Mouse (Mus musculus) Patski (cell line): ENCODE data around the gene Mff. TPM values are rescaled to one million over a fixed set of nuclear protein-coding genes. Genes with fewer than 3 reads are reported as not detected.

Source experiments
- ATAC-seq: fragments of 100-300 bp; one replicate; pipeline ENCODE4 v1.8.0; 2021
- CTCF ChIA-PET: fragments of 350-600 bp; sonication (Branson Sonifier 250); formaldehyde crosslinking; loops from one replicate; lab custom pipeline; 2022; ENCODE audit warnings: inconsistent platforms; lab: Charles Lee
- POLR2A ChIA-PET: fragments of 350-600 bp; sonication (Branson Sonifier 250); formaldehyde crosslinking; loops from one replicate; lab custom pipeline; 2022; ENCODE audit warnings: antibody characterized with exemption, inconsistent platforms; lab: Charles Lee
- DNase-seq: peaks from one replicate; pipeline ENCODE4 v3.0.0-alpha.2; 2011; ENCODE audit warnings: low read depth, low spot score
- H3K27me3 ChIP-seq: fragments of 371-371 bp; one replicate; pipeline ENCODE4 v1.5.1; 2021
- CTCF ChIP-seq: fragments of 100-300 bp; IDR thresholded peaks from one replicate; pipeline ENCODE4 v1.5.1; 2021
- in situ Hi-C: fragments of 300-500 bp; cut with MboI; formaldehyde crosslinking; loops from 3 replicates; pipeline ENCODE4 v1.11.1; 2018; ENCODE audit warnings: low pct_unique_long_range_greater_than_20kb, mixed read lengths
- polyA plus RNA-seq: library from polyadenylated mRNA; unstranded; gene quantifications from one replicate; pipeline ENCODE4 v1.2.3, GENCODE M21; 2021

Gene Mff
- polyA plus RNA-seq, 1 experiment from 2014 or later = 219 TPM

DNA sequence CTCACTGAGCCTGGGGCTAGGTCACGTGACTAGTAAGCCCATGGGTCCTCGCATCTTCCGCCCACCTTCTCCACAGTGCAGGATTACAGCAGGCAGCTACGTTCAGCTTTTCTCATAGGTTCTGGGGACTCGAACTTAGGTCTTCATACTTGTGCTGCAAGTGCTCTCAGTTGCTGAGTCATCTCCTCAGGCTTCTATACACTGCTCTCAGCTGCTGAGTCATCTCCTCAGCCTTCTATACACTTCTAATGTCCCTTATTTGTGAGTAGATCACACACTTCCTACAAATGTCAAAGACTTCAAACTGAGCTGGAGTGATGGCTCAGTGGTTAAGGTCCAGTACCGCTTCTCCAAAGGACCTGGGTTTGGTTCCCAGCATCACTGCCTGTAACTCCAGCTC is 67.5 kb downstream of the Mff start:
- no peaks in the 10 kb centered on the region for H3K27me3 ChIP-seq
- TF ChIP-seq CTCF = no peak
- CTCF ChIA-PET = interaction anchor here (0.8 to 1.4 kb wide), 5 partner anchors 13 to 182 kb away, joined by 3 to 5 read pairs (median 3); no protein-coding TSS in a partner anchor
- in situ Hi-C loops = loop anchor here (5.0 to 25.0 kb wide), 3 partner anchors 53 to 795 kb away; no protein-coding TSS in a partner anchor
- POLR2A ChIA-PET = no interaction called here
- ATAC-seq (no peak), DNase-seq (no peak)

DNA sequence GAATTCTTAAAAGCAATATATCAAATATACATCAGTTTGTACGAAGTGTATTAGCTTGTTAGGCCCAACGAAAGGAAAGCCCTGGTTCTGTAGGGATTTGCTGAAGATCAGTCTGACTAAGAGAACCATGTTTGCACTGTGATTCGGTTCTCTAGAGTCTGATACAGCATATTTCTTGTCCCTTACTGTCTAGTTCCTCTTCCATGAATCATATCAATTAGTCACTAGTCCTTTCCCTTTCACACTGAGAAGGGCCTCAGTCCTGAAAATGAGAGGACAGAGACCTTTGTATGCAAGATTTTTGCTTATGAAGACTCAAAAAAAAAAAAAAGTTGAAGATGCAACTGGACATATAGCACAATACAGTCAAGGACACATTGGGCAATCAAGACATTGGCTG is 68.4 kb downstream of the Mff start:
- ATAC-seq (no peak), DNase-seq (no peak)
- in situ Hi-C loops = loop anchor here (5.0 to 25.0 kb wide), 3 partner anchors 52 to 794 kb away; no protein-coding TSS in a partner anchor
- ChIA-PET CTCF (interaction anchor here (0.8 to 2.3 kb wide), 9 partner anchors 10 to 194 kb away, joined by 3 to 12 read pairs (median 3); partner anchors contain the start of gene Agfg1), POLR2A (interaction anchor here (1.0 kb wide), 1 partner anchor 111 kb away, joined by 3 read pairs; no protein-coding TSS in a partner anchor)
- no peak for TF ChIP-seq CTCF
- H3K27me3 ChIP-seq = no peaks in the 10 kb centered on the region

DNA sequence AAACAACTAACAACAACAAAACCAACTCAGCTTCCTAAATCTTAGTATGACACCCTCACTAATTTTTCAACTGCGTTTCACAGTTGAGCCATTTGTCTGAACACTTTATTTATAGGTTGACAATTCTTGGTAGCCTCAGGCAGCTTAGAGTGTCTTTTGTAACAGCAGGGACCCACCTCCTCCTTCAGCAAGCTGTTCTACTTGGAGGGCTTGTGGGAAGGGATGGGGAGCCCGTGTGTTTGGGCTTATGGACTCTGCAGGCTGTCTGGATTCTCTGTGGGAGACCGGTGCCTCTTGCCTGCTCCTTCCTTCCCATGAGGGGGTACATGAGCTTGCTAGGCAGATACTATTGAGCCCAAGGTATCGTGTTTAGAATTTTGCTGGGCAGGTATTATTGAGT is 69.3 kb downstream of the Mff start:
- POLR2A ChIA-PET = interaction anchor here (0.6 to 1.0 kb wide), 4 partner anchors 27 to 188 kb away, joined by 3 to 7 read pairs (median 4); no protein-coding TSS in a partner anchor
- ATAC-seq (peak; percentile 27), DNase-seq (no peak)
- no peak for TF ChIP-seq CTCF
- CTCF ChIA-PET = interaction anchor here (0.8 to 2.3 kb wide), 9 partner anchors 9 to 1413 kb away, joined by 3 to 12 read pairs (median 3); partner anchors contain the start of gene Agfg1
- in situ Hi-C loops = loop anchor here (5.0 to 25.0 kb wide), 3 partner anchors 51 to 793 kb away; no protein-coding TSS in a partner anchor
- no peaks in the 10 kb centered on the region for H3K27me3 ChIP-seq

DNA sequence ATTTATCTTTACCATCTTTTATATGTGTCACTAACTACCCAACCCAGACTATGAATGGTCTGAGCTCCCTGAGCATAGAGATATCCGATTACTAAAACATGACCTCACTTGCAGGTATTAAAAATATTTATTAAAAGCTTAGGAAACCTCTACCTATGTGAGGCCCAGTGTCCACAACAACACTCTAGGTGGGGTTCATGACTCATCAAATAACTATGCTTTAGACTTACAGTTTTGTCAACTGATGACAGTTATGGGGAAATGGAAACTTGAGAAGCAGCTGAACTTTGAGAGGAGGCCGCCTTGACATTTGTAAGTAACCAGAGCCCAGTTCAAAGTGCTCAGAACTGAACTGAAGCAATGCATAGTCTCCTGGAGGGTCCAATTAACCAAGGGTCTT is 70.5 kb downstream of the Mff start:
- ChIA-PET POLR2A (interaction anchor here (1.2 to 1.5 kb wide), 2 partner anchors 10 to 36 kb away, joined by 3 read pairs; no protein-coding TSS in a partner anchor), CTCF (interaction anchor here (1.2 to 3.1 kb wide), 4 partner anchors 8 to 192 kb away, joined by 3 to 12 read pairs (median 9); no protein-coding TSS in a partner anchor)
- DNase-seq (no peak), ATAC-seq (peak; percentile 52)
- no peak for TF ChIP-seq CTCF
- in situ Hi-C loops = loop anchor here (10.0 to 25.0 kb wide), 2 partner anchors 50 to 792 kb away; no protein-coding TSS in a partner anchor
- no peaks in the 10 kb centered on the region for H3K27me3 ChIP-seq

DNA sequence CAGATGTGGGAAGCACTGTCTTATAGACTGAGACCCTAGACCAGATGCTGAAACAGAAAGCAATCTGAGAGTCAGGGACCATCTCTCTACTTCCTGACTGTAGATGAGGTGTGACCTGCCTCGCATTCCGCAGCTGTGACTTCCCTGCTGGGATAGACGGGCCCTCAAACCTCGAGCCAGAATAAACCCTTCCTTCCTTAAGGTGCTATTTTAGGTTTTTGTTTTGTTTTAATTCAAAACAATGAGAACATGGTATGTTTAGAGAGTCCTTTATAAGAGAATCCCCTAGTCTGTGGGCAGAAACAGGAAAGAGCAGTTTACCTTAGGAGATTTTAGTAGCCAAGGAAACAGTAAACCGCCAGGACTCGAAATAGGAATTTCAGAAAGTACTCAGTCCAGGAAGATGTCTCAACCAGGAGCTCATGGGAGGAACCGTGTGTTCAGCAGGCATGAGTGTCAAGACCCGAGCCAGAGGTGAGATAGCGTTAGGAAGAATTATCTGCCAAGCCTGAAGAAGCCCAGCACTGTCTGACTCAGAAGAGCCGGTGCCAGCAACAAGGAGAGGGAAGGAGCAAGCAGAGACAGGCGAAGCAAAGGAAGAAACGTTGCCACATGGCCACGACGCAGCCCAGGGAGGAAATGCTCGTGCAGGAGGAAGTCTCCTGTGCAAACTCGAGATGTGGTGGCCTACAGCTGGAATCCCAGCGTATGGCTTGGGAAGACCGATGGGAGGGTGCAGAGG is 71.2 kb downstream of the Mff start:
- in situ Hi-C loops = loop anchor here (10.0 to 25.0 kb wide), 2 partner anchors 49 to 791 kb away; no protein-coding TSS in a partner anchor
- no peak for ATAC-seq
- no peak for DNase-seq
- no peak for TF ChIP-seq CTCF
- no peaks in the 10 kb centered on the region for H3K27me3 ChIP-seq
- CTCF ChIA-PET = interaction anchor here (2.3 to 3.1 kb wide), 2 partner anchors 7 to 9 kb away, joined by 7 to 11 read pairs; no protein-coding TSS in a partner anchor
- POLR2A ChIA-PET = interaction anchor here (0.8 to 1.5 kb wide), 3 partner anchors 9 to 924 kb away, joined by 3 read pairs; no protein-coding TSS in a partner anchor

DNA sequence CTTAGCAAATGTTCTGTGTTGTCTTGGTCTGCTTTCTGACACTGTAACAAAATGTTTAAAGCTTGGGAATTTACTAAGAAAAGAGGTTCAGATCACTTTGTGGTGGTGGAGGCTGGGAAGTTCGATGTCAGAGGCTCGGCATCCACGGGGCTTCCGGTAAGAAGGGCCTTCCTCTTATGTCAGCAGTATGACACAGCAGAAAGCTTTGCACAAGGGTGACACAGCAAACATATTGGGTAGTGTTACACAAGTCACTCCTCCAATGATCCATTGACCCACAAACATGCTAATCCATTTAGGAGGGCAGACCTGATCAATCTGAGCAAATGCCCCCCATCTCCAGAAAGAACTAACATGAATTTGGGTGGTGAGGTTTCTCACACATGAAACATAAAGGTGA is 72.4 kb downstream of the Mff start:
- DNase-seq = no peak
- in situ Hi-C loops = loop anchor here (10.0 to 25.0 kb wide), 2 partner anchors 48 to 790 kb away; no protein-coding TSS in a partner anchor
- no peak for TF ChIP-seq CTCF
- CTCF ChIA-PET = interaction anchor here (1.2 to 3.1 kb wide), 3 partner anchors 10 to 11 kb away, joined by 3 to 11 read pairs (median 4); no protein-coding TSS in a partner anchor
- ATAC-seq = no peak
- no peaks in the 10 kb centered on the region for H3K27me3 ChIP-seq
- POLR2A ChIA-PET = no interaction called here

DNA sequence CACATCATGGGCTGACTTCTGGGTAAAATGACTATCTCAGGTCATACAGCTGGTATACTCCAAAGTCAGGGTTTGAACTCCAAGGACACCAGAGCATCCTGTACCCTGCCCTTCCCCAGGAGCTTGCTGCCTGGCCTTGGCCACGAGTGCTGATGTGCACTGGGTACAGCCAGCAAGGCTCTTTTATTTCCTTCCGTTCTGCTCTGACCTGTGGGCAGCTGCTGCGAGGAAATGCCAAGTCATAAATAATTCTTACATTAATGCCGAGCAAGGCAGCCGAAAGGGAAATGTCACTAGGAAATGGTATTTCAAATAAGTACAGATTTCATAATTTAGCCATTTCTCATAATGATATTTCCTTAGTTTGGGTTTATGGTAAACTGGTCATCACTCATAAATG is 73.6 kb downstream of the Mff start:
- ATAC-seq = no peak
- no peak for TF ChIP-seq CTCF
- ChIA-PET POLR2A (no interaction called here), CTCF (interaction anchor here (1.4 kb wide), 2 partner anchors 8 to 189 kb away, joined by 4 read pairs; no protein-coding TSS in a partner anchor)
- in situ Hi-C loops = loop anchor here (10.0 to 25.0 kb wide), 2 partner anchors 46 to 789 kb away; no protein-coding TSS in a partner anchor
- DNase-seq = no peak
- H3K27me3 ChIP-seq = no peaks in the 10 kb centered on the region

DNA sequence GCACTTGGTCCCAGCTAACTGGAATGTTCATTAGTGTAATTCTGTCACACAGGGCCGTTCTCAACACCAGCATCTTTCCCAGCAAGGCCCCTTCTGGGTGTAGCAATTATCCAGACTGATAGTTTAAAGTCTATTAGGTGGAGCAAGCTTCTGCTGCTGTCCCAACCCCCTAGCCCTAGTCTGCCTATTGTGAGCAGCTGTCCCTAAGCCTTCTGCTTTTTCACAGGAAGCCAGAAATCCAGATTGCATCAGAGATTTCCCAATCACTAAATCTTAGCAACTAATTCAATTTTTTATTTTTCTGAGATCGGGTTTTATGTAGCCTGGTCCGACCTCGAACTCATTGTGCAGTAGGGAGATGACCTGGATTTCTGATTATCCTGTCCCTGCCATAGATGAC is 74.2 kb downstream of the Mff start:
- no peak for DNase-seq
- no peaks in the 10 kb centered on the region for H3K27me3 ChIP-seq
- ChIA-PET POLR2A (no interaction called here), CTCF (interaction anchor here (1.4 kb wide), 1 partner anchor 188 kb away, joined by 4 read pairs; no protein-coding TSS in a partner anchor)
- ATAC-seq = no peak
- no peak for TF ChIP-seq CTCF
- in situ Hi-C loops = loop anchor here (10.0 to 25.0 kb wide), 2 partner anchors 46 to 788 kb away; no protein-coding TSS in a partner anchor

DNA sequence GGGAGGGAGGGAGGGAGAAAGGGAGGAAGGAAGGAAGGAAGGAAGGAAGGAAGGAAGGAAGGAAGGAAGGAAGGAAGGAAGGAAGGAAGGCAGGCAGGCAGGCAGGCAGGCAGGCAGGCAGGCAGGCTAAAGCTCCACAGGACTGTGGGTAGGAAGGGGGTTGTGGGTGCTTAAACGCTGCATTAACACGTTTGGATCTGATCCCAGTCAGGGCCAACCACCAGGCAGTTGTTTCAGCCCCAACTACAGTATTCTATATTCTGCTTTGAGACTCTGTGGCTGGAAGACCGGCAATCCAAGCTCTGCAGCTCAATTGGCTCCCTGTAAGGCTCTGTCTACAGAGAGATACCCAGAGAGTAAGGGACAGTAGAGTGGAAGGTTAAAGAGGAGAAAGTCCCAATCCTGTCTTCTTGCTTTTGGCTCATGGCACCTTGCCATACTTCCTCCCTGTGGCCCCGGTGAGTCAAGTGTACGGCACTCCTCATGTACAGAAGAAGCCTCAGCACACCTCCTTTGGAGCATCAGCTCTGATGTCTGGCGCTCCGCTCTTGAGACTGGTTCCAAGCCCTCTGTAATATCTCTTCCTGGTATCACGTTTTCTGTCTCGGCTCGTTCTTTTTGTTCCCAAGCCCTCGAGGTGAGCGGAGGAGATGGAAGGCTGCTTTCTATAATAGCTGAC is 76.6 kb downstream of the Mff start:
- ATAC-seq = no peak
- no peak for DNase-seq
- ChIA-PET POLR2A (no interaction called here), CTCF (interaction anchor here (0.9 to 2.5 kb wide), 2 partner anchors 14 to 19 kb away, joined by 3 to 7 read pairs; no protein-coding TSS in a partner anchor)
- no peak for TF ChIP-seq CTCF
- in situ Hi-C loops = no loop called here
- H3K27me3 ChIP-seq = no peaks in the 10 kb centered on the region

Other genes starting within 250 kb of the Mff start
- gene Col4a4, start 138.0 kb upstream of the Mff start, polyA plus RNA-seq = 43.2 TPM
- gene Col4a3, start 138.0 kb upstream of the Mff start, polyA plus RNA-seq = 70.1 TPM
- gene Tm4sf20, start 43.6 kb downstream of the Mff start, polyA plus RNA-seq = 0.06 TPM
- not detected for gene Gm47791, start 46.4 kb downstream of the Mff start, polyA plus RNA-seq
- gene Agfg1, start 114.6 kb downstream of the Mff start, polyA plus RNA-seq = 58.7 TPM
- gene A030005L19Rik, start 188.4 kb downstream of the Mff start, polyA plus RNA-seq = not detected
- gene A030014E15Rik, start 200.0 kb downstream of the Mff start, polyA plus RNA-seq = not detected
- not detected for gene Gm6217, start 206.5 kb downstream of the Mff start, polyA plus RNA-seq
- gene A030003K21Rik, start 218.5 kb downstream of the Mff start, polyA plus RNA-seq = not detected
- not detected for gene Gm7544, start 231.1 kb downstream of the Mff start, polyA plus RNA-seq
- not detected for gene Gm47955, start 235.4 kb downstream of the Mff start, polyA plus RNA-seq